Mouse (Mus musculus): ENCODE results near the gene Il10ra. TPM values are rescaled to one million over a fixed set of nuclear protein-coding genes. Genes with fewer than 3 reads are reported as not detected.

The Il10ra gene
- polyA plus RNA-seq, 1 experiment from 2014 or later = 0.55 TPM

DNA sequence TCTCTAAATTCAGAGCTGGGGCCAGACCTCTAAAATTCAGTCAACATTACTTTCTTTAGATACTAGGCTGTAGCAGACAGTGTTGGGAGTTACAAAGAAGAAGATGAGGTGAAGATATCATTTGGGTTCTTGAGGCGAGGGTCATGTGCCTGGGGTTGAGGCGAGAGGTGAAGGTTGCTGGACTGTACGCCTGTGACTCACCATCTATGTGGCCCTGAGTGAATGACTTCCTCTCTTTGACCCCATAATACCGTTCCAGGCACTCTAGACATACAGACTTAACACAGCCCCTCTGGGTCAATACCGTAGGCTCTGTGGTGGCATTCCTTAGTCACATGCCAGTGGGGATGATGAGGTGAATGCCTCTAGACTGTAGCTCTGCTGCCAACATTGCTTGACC is 13.5 kb upstream of the Il10ra start:
- no peak overlapping the region for H3K4me3 ChIP-seq
- no peaks in the 10 kb centered on the region for H3K36me3 ChIP-seq (replicated peaks)
- no peaks in the 10 kb centered on the region for H3K27me3 ChIP-seq (replicated peaks; ENCODE audit: low read depth, poor library complexity, severe bottlenecking)
- no peaks in the 10 kb centered on the region for H3K4me1 ChIP-seq
- DNase-seq (ENCODE audit: low spot score) = no peak
- WGBS = 84% methylated on average over 5 of the region's 5 CpGs
- H3K9me3 ChIP-seq = no peaks in the 10 kb centered on the region
- H3K27ac ChIP-seq (replicated peaks) = no peak overlapping the region

DNA sequence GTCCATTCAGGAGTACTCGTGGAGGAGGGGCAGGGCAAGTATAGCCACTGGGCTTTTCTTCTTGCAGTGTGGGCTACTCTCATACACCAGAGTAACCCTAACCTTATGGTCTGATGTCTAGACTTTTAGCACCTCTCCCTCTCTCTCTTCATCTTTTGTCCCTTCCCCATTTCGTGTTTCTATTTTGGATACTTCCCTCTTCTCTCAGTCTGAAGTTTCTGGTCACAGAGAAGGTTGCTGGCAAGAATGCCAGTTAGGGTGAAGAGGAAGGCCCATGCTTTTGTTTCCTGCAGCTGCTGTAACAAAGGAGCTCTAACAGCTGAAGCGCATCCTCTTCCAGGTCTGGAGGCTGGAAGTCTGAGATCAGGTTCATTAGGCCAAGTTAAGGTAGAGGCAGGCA is 11.9 kb upstream of the Il10ra start:
- no peaks in the 10 kb centered on the region for H3K9me3 ChIP-seq
- H3K36me3 ChIP-seq (replicated peaks) = no peaks in the 10 kb centered on the region
- H3K27ac ChIP-seq (replicated peaks) = no peak overlapping the region
- H3K27me3 ChIP-seq (replicated peaks; ENCODE audit: low read depth, poor library complexity, severe bottlenecking) = no peaks in the 10 kb centered on the region
- no peaks in the 10 kb centered on the region for H3K4me1 ChIP-seq
- 81% methylated on average over 3 of the region's 3 CpGs for WGBS
- no peak for DNase-seq (ENCODE audit: low spot score)
- no peak overlapping the region for H3K4me3 ChIP-seq

DNA sequence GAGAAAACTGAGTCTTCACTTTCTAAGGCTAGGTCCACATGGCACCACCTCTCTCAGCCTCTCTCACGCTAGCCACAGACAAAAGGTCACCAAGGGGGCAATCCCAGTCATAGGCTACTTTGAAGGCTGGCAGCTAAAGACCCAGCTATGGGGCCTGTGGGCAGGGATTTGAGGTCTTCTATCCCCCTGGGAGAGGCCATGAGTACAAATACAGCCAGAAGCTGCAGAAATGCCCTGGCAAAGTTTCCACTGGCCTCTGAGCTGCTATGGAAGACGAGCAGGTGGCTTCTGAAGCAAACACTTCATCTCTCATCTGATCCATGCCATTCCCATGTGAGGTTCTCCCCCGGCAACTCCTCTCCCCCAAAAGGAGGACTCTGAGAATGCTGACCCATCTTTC is 11.1 kb upstream of the Il10ra start:
- Histone ChIP-seq H3K9me3 (no peaks in the 10 kb centered on the region), H3K4me1 (no peaks in the 10 kb centered on the region), H3K4me3 (no peak overlapping the region), H3K27ac (replicated peaks) (no peak overlapping the region), H3K27me3 (replicated peaks; ENCODE audit: low read depth, poor library complexity, severe bottlenecking) (no peaks in the 10 kb centered on the region), H3K36me3 (replicated peaks) (no peaks in the 10 kb centered on the region)
- 75% methylated on average over 3 of the region's 3 CpGs for WGBS
- DNase-seq (ENCODE audit: low spot score) = no peak

DNA sequence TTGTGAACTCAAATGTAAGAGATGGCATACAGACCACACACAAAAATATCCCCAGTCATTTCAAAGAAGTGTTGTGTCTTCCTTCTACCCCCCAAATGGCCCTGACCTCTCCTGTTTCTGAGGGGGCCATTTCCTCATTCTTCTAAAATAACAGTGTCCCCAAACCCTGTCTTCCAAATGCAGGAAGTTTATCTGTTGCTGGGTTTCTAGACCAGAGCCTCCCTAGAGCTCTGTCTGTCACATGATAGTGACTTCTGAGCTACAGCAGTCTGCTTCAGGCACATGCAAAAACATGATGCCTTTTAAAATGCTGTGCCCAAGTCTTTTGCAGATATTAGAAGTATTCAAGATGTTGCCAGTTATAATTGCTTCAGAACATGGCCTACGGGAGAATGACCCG is 5.7 kb upstream of the Il10ra start:
- H3K4me1 ChIP-seq = no peaks in the 10 kb centered on the region
- WGBS = 91% methylated on average over 2 of the region's 2 CpGs
- no peaks in the 10 kb centered on the region for H3K9me3 ChIP-seq
- H3K4me3 ChIP-seq = no peak overlapping the region
- H3K27me3 ChIP-seq (replicated peaks; ENCODE audit: low read depth, poor library complexity, severe bottlenecking) = peaks cover 31% of the 10 kb centered on the region
- DNase-seq (ENCODE audit: low spot score) = no peak
- no peaks in the 10 kb centered on the region for H3K36me3 ChIP-seq (replicated peaks)
- no peak overlapping the region for H3K27ac ChIP-seq (replicated peaks)

DNA sequence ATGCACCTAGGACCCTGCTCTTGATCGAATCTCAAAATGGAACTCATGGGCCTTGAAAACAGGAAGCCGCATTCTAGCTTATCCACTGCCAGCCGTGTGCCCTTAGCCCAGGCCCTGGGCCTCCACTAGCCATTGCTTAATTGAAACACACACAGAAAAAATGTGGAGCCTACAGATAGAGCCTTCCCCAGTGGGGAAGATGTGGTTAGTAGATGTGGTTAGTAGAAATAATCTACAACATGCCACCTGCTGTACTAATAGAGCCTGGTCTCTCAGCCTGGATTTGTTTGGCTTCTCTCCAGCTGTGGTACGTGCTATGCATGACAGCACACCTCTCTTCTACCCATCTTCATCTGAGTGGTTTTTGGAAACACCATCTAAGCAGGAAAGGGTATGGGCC is 5.3 kb upstream of the Il10ra start:
- Histone ChIP-seq H3K4me1 (peaks cover 2% of the 10 kb centered on the region), H3K9me3 (no peaks in the 10 kb centered on the region), H3K27me3 (replicated peaks; ENCODE audit: low read depth, poor library complexity, severe bottlenecking) (peaks cover 36% of the 10 kb centered on the region), H3K27ac (replicated peaks) (no peak overlapping the region), H3K36me3 (replicated peaks) (no peaks in the 10 kb centered on the region), H3K4me3 (no peak overlapping the region)
- DNase-seq (ENCODE audit: low spot score) = no peak
- 88% methylated on average over 4 of the region's 4 CpGs for WGBS

DNA sequence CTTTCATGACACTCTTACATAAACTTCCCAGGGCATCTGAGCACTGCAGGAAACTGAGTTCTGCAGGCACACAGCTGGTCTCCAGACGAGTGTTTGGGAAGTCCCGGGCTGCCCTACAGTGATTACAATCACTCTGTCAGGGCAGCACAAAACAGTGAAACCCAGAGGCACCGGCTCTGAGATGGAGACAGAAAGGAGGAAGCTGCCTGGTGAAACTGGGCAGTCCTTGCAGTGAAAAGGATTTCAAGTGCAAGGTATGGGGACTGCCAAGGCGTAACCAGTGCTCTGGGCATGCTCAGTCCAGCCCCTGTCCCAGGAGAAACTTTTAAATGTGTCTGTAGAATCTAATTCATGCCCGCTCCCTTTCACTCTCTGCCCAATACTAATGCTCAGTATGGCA is 3.3 kb upstream of the Il10ra start:
- Histone ChIP-seq H3K36me3 (replicated peaks) (no peaks in the 10 kb centered on the region), H3K27ac (replicated peaks) (no peak overlapping the region), H3K27me3 (replicated peaks; ENCODE audit: low read depth, poor library complexity, severe bottlenecking) (peaks cover 56% of the 10 kb centered on the region), H3K9me3 (no peaks in the 10 kb centered on the region), H3K4me3 (no peak overlapping the region), H3K4me1 (peaks cover 13% of the 10 kb centered on the region)
- DNase-seq (ENCODE audit: low spot score) = no peak
- WGBS = 49% methylated on average over 5 of the region's 5 CpGs

DNA sequence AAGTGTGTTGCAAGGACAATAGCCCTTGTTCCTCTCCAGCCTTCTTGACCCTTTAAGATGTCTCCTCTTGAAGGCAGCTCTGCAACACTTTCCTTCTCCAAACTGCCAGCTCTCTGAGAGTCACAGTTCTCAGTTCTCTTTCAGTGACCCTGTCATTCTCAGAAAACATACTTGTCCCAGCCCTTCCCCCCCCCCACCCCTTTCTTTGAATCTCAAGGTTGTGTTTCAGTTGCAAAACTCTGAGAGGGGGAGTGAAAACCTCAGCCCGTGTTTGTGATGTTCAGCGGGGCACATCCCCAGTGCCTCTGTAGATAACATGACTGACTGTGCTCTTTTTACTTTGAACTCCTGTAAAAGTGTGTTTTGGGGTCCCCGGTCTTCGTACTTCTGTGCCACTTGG is 870 bp downstream of the Il10ra start:
- WGBS = 66% methylated on average over 4 of the region's 4 CpGs
- Histone ChIP-seq H3K27me3 (replicated peaks; ENCODE audit: low read depth, poor library complexity, severe bottlenecking) (peaks cover 74% of the 10 kb centered on the region), H3K4me3 (peak overlapping the region; percentile 51; the same call in 1 of the 2 replicates), H3K27ac (replicated peaks) (no peak overlapping the region), H3K36me3 (replicated peaks) (no peaks in the 10 kb centered on the region), H3K4me1 (peaks cover 13% of the 10 kb centered on the region), H3K9me3 (no peaks in the 10 kb centered on the region)
- no peak for DNase-seq (ENCODE audit: low spot score)

DNA sequence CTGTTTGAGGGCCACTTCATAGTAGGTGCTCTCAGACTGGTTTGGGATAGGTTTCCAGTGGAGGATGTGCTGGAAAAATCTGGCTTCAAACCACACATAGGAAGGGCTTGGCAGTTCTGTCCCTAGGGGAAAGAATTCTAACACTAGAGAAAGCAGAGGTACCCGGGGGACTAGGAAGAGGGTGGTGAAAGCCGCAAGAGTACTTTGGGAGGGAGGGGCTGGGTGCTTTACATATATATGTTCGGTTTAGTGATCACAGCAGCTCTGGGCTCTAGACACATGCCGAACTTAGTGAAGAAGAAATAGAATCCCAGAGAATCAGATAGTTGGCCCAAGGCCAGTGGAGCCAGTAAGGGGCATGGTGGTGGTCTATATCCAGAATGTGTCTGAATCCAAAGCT is 1.9 kb downstream of the Il10ra start:
- no peak for DNase-seq (ENCODE audit: low spot score)
- H3K9me3 ChIP-seq = no peaks in the 10 kb centered on the region
- H3K27ac ChIP-seq (replicated peaks) = no peak overlapping the region
- 91% methylated on average over 4 of the region's 4 CpGs for WGBS
- no peaks in the 10 kb centered on the region for H3K36me3 ChIP-seq (replicated peaks)
- H3K4me1 ChIP-seq = peaks cover 13% of the 10 kb centered on the region
- H3K27me3 ChIP-seq (replicated peaks; ENCODE audit: low read depth, poor library complexity, severe bottlenecking) = peaks cover 67% of the 10 kb centered on the region
- no peak overlapping the region for H3K4me3 ChIP-seq

DNA sequence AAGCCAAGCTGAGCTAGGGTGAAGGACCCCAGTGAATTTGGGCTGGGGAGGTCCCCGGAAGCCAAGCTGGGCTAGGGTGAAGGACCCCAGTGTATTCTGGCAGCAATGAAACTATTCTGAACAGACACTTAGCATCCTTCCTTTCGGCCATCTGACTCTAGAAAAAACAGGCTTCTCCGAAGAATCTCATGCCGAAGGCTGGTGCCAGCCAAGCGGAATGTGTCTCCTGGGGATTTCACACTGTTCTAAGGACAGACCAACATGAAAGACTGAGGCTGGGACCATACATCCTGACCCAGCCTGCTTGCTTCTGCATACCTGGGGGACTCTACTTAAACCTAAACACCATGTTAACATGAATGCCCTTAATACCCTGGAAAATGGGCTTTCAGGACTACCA is 7.1 kb downstream of the Il10ra start:
- no peak for DNase-seq (ENCODE audit: low spot score)
- Histone ChIP-seq H3K4me1 (no peaks in the 10 kb centered on the region), H3K4me3 (no peak overlapping the region), H3K36me3 (replicated peaks) (no peaks in the 10 kb centered on the region), H3K9me3 (no peaks in the 10 kb centered on the region), H3K27ac (replicated peaks) (no peak overlapping the region), H3K27me3 (replicated peaks; ENCODE audit: low read depth, poor library complexity, severe bottlenecking) (peaks cover 18% of the 10 kb centered on the region)
- WGBS = 74% methylated on average over 5 of the region's 5 CpGs

DNA sequence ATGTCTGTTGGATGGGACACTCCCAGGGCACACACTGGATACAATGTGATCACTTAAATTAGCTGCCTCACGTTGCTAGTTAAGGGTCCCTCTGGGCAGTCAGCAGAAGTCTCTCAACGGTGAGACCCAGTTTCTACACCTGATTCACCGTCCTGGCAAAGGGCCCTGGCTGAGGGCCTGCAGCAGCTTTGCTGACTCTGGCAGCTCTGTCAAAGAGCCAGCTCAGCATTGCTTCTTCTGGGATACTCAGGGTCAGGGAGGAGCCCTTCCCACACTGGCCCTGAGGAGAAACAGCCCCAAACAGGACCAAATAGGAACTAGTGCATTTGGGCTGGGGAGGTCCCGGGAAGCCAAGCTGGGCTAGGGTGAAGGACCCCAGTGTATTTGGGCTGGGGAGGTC is 7.5 kb downstream of the Il10ra start:
- Histone ChIP-seq H3K27ac (replicated peaks) (no peak overlapping the region), H3K9me3 (no peaks in the 10 kb centered on the region), H3K4me1 (no peaks in the 10 kb centered on the region), H3K27me3 (replicated peaks; ENCODE audit: low read depth, poor library complexity, severe bottlenecking) (peaks cover 14% of the 10 kb centered on the region), H3K36me3 (replicated peaks) (no peaks in the 10 kb centered on the region), H3K4me3 (no peak overlapping the region)
- DNase-seq (ENCODE audit: low spot score) = no peak
- 75% methylated on average over 4 of the region's 4 CpGs for WGBS

DNA sequence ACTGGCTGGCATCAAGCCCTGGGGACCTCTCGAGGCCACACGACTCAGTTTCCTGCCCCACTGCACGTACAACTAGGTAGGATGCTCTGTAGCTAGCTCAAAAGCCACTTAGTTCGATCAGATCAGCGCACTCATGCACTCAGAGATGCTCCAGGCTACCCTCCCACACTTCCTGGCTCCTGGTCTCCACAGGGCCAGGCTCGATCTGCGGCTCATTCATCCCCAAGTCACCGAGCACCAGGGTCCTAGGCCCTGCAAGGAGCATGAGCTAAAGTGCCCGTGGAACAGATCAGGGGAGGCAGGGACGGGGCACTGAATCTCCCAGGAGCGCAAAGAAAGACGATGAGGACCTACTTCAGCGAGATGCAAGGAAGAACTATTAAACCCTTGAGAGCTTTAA is 9.9 kb downstream of the Il10ra start:
- no peak for DNase-seq (ENCODE audit: low spot score)
- H3K27me3 ChIP-seq (replicated peaks; ENCODE audit: low read depth, poor library complexity, severe bottlenecking) = 0 out of 2 replicates have a peak, but pooled peaks cover 3% of the 10 kb centered on the region
- WGBS = 81% methylated on average over 13 of the region's 13 CpGs
- peaks cover 4% of the 10 kb centered on the region; the same call in 1 of the 2 replicates for H3K4me1 ChIP-seq
- H3K27ac ChIP-seq (replicated peaks) = no peak overlapping the region
- H3K4me3 ChIP-seq = no peak overlapping the region
- no peaks in the 10 kb centered on the region for H3K36me3 ChIP-seq (replicated peaks)
- no peaks in the 10 kb centered on the region for H3K9me3 ChIP-seq

DNA sequence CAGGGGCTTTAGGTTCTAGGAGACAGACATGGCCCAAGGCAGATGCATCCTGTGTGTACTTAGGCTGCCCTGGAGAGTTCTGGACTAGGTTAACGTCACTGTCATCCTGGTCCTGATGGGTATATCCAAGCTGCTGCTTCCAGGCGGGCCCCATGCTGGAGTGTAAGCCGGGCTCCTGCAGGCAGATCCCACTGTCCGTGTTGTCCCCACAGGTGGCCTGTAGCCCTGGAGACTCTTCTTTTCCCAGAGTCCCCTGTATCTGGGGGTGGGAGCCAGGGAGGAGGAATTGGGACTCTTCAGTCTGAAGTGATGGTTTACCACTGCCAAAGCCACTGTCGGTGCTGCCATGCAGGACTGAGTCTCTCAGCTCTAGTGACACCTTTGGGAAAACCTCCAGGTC is 13.0 kb downstream of the Il10ra start:
- Histone ChIP-seq H3K4me1 (peaks cover 6% of the 10 kb centered on the region; the same call in 1 of the 2 replicates), H3K4me3 (no peak overlapping the region), H3K9me3 (no peaks in the 10 kb centered on the region), H3K27me3 (replicated peaks; ENCODE audit: low read depth, poor library complexity, severe bottlenecking) (no peaks in the 10 kb centered on the region), H3K27ac (replicated peaks) (no peak overlapping the region), H3K36me3 (replicated peaks) (no peaks in the 10 kb centered on the region)
- 88% methylated on average over 5 of the region's 5 CpGs for WGBS
- DNase-seq (ENCODE audit: low spot score) = no peak

DNA sequence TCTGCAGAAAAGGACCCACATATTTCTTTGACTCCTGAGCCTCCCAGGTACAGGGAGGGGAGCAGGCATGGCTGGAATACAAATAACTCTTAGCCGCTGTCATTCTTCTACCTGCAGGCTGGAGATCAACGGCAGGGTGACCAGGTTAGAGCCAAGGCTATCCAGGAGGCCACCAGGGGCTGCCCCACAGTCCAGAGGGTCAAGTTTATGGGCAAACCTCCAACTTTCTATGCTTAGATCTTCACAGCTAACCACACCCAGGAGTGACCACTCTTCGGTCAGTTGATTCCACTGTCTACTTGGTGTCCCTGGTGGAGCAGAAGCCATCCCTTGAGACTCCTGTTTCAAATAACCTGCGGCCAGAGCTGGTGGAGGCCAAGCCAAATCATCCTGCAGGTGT is 13.5 kb downstream of the Il10ra start:
- H3K4me1 ChIP-seq = peaks cover 6% of the 10 kb centered on the region; the same call in 1 of the 2 replicates
- no peak overlapping the region for H3K27ac ChIP-seq (replicated peaks)
- DNase-seq (ENCODE audit: low spot score) = no peak
- H3K27me3 ChIP-seq (replicated peaks; ENCODE audit: low read depth, poor library complexity, severe bottlenecking) = no peaks in the 10 kb centered on the region
- no peak overlapping the region for H3K4me3 ChIP-seq
- no peaks in the 10 kb centered on the region for H3K36me3 ChIP-seq (replicated peaks)
- WGBS = 91% methylated on average over 4 of the region's 4 CpGs
- no peaks in the 10 kb centered on the region for H3K9me3 ChIP-seq

DNA sequence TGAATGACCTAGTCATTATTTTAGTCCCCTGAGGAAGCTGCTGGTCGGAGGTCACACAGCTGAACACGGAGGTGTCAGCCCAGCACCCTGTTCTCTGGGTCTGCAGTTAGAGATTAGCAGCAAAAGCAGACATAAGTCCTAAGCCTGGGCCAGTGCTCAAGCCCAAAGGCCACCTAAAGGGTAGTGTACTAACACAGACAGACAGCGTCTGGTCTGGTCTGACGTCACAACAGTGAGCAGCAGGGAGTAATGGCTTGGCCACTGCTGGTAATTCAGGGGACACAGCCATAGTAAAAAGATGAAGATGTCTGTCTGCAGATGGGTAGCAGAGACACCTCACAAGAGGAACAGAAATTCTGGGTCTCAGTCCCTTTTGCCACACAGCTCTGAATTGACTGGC is 14.3 kb downstream of the Il10ra start:
- Histone ChIP-seq H3K4me3 (no peak overlapping the region), H3K27me3 (replicated peaks; ENCODE audit: low read depth, poor library complexity, severe bottlenecking) (no peaks in the 10 kb centered on the region), H3K4me1 (peaks cover 6% of the 10 kb centered on the region; the same call in 1 of the 2 replicates), H3K36me3 (replicated peaks) (no peaks in the 10 kb centered on the region), H3K9me3 (no peaks in the 10 kb centered on the region), H3K27ac (replicated peaks) (no peak overlapping the region)
- WGBS = 54% methylated on average over 4 of the region's 4 CpGs
- no peak for DNase-seq (ENCODE audit: low spot score)
